ENCODE assay signal across 8 mouse cellular contexts in the genomic region with DNA sequence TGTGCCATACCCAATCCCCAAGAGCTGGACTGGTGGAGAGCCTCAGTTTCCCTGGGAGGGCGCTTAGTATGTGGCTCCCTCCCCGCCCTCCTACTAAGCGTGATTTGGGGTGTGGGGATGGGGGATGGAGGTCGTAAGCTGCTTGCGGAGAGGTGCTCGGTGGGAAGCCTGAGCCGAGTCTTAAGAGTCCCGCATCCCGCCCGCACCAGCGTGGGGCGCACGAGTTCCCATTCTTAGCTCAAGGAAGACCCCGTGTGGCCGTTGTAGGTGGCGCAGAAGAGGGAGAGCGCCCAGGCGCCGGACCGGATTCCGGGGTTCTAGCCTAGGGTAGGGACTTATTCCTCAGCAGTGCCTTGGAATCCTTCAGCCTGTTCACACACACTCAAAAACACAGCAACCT. TPM values are rescaled to one million over a fixed set of nuclear protein-coding genes. Genes with fewer than 3 reads are reported as not detected.
A peak's percentile ranks its signal among the peaks of the same experiment; 100 is the strongest.
DNase-seq lines count a peak whose midpoint lies in the region; ATAC-seq and TF ChIP-seq lines count a peak whose summit lies in the region.

No protein-coding gene starts in this region.

- H3K4me3 ChIP-seq in forebrain, embryonic 16.5 days (replicated peaks; ENCODE audit: low read length), result peak overlapping the region; percentile 15
- peak overlapping the region; percentile 21 for H3K4me3 ChIP-seq in hindbrain, postnatal 0 days (ENCODE audit: low read length)
- H3K4me3 ChIP-seq in liver, embryonic 12.5 days, result peak overlapping the region; percentile 55
- H3K4me3 ChIP-seq in myocyte, result peak overlapping the region; percentile 21

- no peak overlapping the region for H3ac ChIP-seq in myocyte (ENCODE audit: control insufficient read depth, insufficient read length)

- no peaks in the 10 kb centered on the region for H3K36me3 ChIP-seq in forebrain, embryonic 16.5 days (ENCODE audit: control insufficient read depth, insufficient read depth)
- no peaks in the 10 kb centered on the region for H3K36me3 ChIP-seq in hindbrain, postnatal 0 days (ENCODE audit: insufficient read depth, low read length)
- H3K36me3 ChIP-seq in liver, embryonic 12.5 days, result no peaks in the 10 kb centered on the region
- H3K36me3 ChIP-seq in myocyte (ENCODE audit: control insufficient read depth, insufficient read depth), result no peaks in the 10 kb centered on the region

- H3K9ac ChIP-seq in forebrain, embryonic 16.5 days (replicated peaks; ENCODE audit: low read depth, low read length), result 0 out of 2 replicates have a peak overlapping the region, but pooled peaks have one; percentile 3
- no peak overlapping the region; the same call in 1 of the 2 replicates for H3K9ac ChIP-seq in hindbrain, postnatal 0 days (replicated peaks; ENCODE audit: low read length)
- no peak overlapping the region; the same call in 1 of the 2 replicates for H3K9ac ChIP-seq in liver, embryonic 12.5 days

- H3K79me2 ChIP-seq in myocyte (ENCODE audit: control insufficient read depth, insufficient read depth), result no peaks in the 10 kb centered on the region

- peak; percentile 29 for ATAC-seq in forebrain, embryonic 16.5 days
- peak; percentile 36 for ATAC-seq in hindbrain, postnatal 0 days
- peak; percentile 44 for ATAC-seq in liver, embryonic 12.5 days

- TF ChIP-seq CTCF in brain, embryonic 14.5 days (IDR thresholded peaks at IDR 0.05; ENCODE audit: borderline replicate concordance, extremely low read depth, insufficient read depth, insufficient read length), result peak; percentile 67
- TF ChIP-seq CTCF in hindbrain, postnatal 0 days (IDR thresholded peaks at IDR 0.05; ENCODE audit: low read depth), result peak; percentile 74

- under 1% methylated on average over 21 of the region's 21 CpGs for WGBS in forebrain, embryonic 16.5 days
- 2% methylated on average over 21 of the region's 21 CpGs for WGBS in hindbrain, postnatal 0 days
- 1% methylated on average over 21 of the region's 21 CpGs for WGBS in liver, embryonic 12.5 days (ENCODE audit: insufficient replicate concordance)

- peaks cover 50% of the 10 kb centered on the region for H3K27me3 ChIP-seq in forebrain, embryonic 16.5 days (replicated peaks; ENCODE audit: control insufficient read depth, insufficient read depth, low read length)
- peaks cover 18% of the 10 kb centered on the region for H3K27me3 ChIP-seq in hindbrain, postnatal 0 days (ENCODE audit: insufficient read depth, low read length)
- H3K27me3 ChIP-seq in liver, embryonic 12.5 days (replicated peaks), result peaks cover 73% of the 10 kb centered on the region
- no peaks in the 10 kb centered on the region for H3K27me3 ChIP-seq in myocyte (ENCODE audit: control insufficient read depth, insufficient read depth, insufficient read length)

- H3K9me3 ChIP-seq in forebrain, embryonic 16.5 days (ENCODE audit: control insufficient read depth, low read length), result no peaks in the 10 kb centered on the region
- H3K9me3 ChIP-seq in hindbrain, postnatal 0 days (ENCODE audit: low read length), result no peaks in the 10 kb centered on the region
- no peaks in the 10 kb centered on the region for H3K9me3 ChIP-seq in liver, embryonic 12.5 days (replicated peaks)

- peaks cover 21% of the 10 kb centered on the region for H3K4me1 ChIP-seq in forebrain, embryonic 16.5 days (replicated peaks; ENCODE audit: control insufficient read depth, insufficient read depth, low read length)
- H3K4me1 ChIP-seq in hindbrain, postnatal 0 days (ENCODE audit: insufficient read depth, low read length), result peaks cover 5% of the 10 kb centered on the region
- peaks cover 22% of the 10 kb centered on the region for H3K4me1 ChIP-seq in liver, embryonic 12.5 days

- no peak for TF ChIP-seq POLR2A in brain, embryonic 14.5 days (IDR thresholded peaks at IDR 0.05; ENCODE audit: borderline replicate concordance, extremely low read depth, insufficient read depth, insufficient read length, poor library complexity, severe bottlenecking)
- TF ChIP-seq POLR2A in myocyte (IDR thresholded peaks at IDR 0.05; ENCODE audit: insufficient read length, low read depth), result no peak

- H3K4me2 ChIP-seq in forebrain, embryonic 16.5 days (ENCODE audit: low read length), result peak overlapping the region; percentile 44
- peak overlapping the region; percentile 51 for H3K4me2 ChIP-seq in hindbrain, postnatal 0 days (ENCODE audit: low read depth, low read length)
- H3K4me2 ChIP-seq in liver, embryonic 12.5 days, result peak overlapping the region; percentile 86
- peak overlapping the region; percentile 94 for H3K4me2 ChIP-seq in myocyte (ENCODE audit: low read depth)

- H3K27ac ChIP-seq in forebrain, embryonic 16.5 days (ENCODE audit: low read length), result no peak overlapping the region
- H3K27ac ChIP-seq in hindbrain, postnatal 0 days, result no peak overlapping the region
- no peak overlapping the region for H3K27ac ChIP-seq in liver, embryonic 12.5 days

- DNase-seq in ovary, postnatal 36 days (ENCODE audit: low spot score), result peak; percentile 69
- DNase-seq in ovary, postnatal 10 days (ENCODE audit: low spot score), result no peak
- DNase-seq in brain, embryonic 14.5 days (ENCODE audit: low read depth), result peak; percentile 77
- peak; percentile 84 for DNase-seq in hindbrain, postnatal 0 days (ENCODE audit: low spot score)
- DNase-seq in testis, postnatal 14 days (ENCODE audit: low spot score), result peak; percentile 73

TF ChIP-seq in myocyte, 11 proteins besides CTCF, POLR2A, EP300 and RAD21:
- TF ChIP-seq POLR2AphosphoS2 (IDR thresholded peaks at IDR 0.05; ENCODE audit: insufficient read length, low read depth) (peak; percentile 13), MYOD1 (IDR thresholded peaks at IDR 0.05; ENCODE audit: control insufficient read depth in 1 of 3, insufficient read length in 2 of 3, low read depth in 2 of 3) (no peak), REST (IDR thresholded peaks at IDR 0.05; ENCODE audit: insufficient read depth, insufficient read length) (no peak), TCF3 (IDR thresholded peaks at IDR 0.05; ENCODE audit: insufficient read length, low read depth) (no peak)

RNA-seq across cellular contexts. Expression of a gene that starts 16.2 kb away (rescaled TPM):
- 30.5 and 31.6 TPM in 2 replicates for polyA plus RNA-seq in brain, embryonic 14.5 days (2012; rRNA removed)
- 28.0 and 29.2 TPM in 2 replicates for polyA plus RNA-seq in forebrain, embryonic 16.5 days (2015; fragmentation: Nextera tagmentation; extraction: Ambion mirVana)
- 22.7 and 40.1 TPM in 2 replicates for total RNA-seq in hindbrain, postnatal 0 days (2014; rRNA removed)
- polyA plus RNA-seq in hindbrain, postnatal 0 days (2015; fragmentation: Nextera tagmentation; extraction: Ambion mirVana), result 11.9 and 13.2 TPM in 2 replicates
- 6.7 and 7.8 TPM in 2 replicates for polyA plus RNA-seq in liver, embryonic 12.5 days (2016; fragmentation: Nextera tagmentation; extraction: Ambion mirVana)
- polyA plus RNA-seq in myocyte (2012; fragmentation: generic; extraction: Trizol), result 18.6 TPM

RNA-seq across cellular contexts. Expression of a gene that starts 56.5 kb away (rescaled TPM):
- polyA plus RNA-seq in brain, embryonic 14.5 days (2012; rRNA removed), result 101 and 118 TPM in 2 replicates
- 132 and 139 TPM in 2 replicates for polyA plus RNA-seq in forebrain, embryonic 16.5 days (2015; fragmentation: Nextera tagmentation; extraction: Ambion mirVana)
- total RNA-seq in hindbrain, postnatal 0 days (2014; rRNA removed), result 125 and 134 TPM in 2 replicates
- 95.3 and 98.1 TPM in 2 replicates for polyA plus RNA-seq in hindbrain, postnatal 0 days (2015; fragmentation: Nextera tagmentation; extraction: Ambion mirVana)
- 84.2 and 84.5 TPM in 2 replicates for polyA plus RNA-seq in liver, embryonic 12.5 days (2016; fragmentation: Nextera tagmentation; extraction: Ambion mirVana)
- polyA plus RNA-seq in myocyte (2012; fragmentation: generic; extraction: Trizol), result 54.8 TPM

RNA-seq across cellular contexts. Expression of a gene that starts 57.1 kb away (rescaled TPM):
- polyA plus RNA-seq in brain, embryonic 14.5 days (2012; rRNA removed), result 976 and 1,085 TPM in 2 replicates
- 935 and 1,030 TPM in 2 replicates for polyA plus RNA-seq in forebrain, embryonic 16.5 days (2015; fragmentation: Nextera tagmentation; extraction: Ambion mirVana)
- total RNA-seq in hindbrain, postnatal 0 days (2014; rRNA removed), result 117 and 148 TPM in 2 replicates
- 596 and 630 TPM in 2 replicates for polyA plus RNA-seq in hindbrain, postnatal 0 days (2015; fragmentation: Nextera tagmentation; extraction: Ambion mirVana)
- 584 and 591 TPM in 2 replicates for polyA plus RNA-seq in liver, embryonic 12.5 days (2016; fragmentation: Nextera tagmentation; extraction: Ambion mirVana)
- 285 TPM for polyA plus RNA-seq in myocyte (2012; fragmentation: generic; extraction: Trizol)

Comparison
In these comparisons a context has a peak if more than half of its experiments do, and no peak if none do; other contexts are left out.
1. H3K4me2 ChIP-seq: peak in every context shown above with its lines; median percentile 94 in myocyte; 86 in liver, embryonic 12.5 days; 51 in hindbrain, postnatal 0 days; 44 in forebrain, embryonic 16.5 days.